Mouse (Mus musculus): ENCODE measurements around the gene Agap1.

Agap1 gene

GRCm38 (mm10) chr1:89550061-89550869 is 95.7 kb downstream of the Agap1 start:
- DNase-seq: no peak

- DNase-seq: no peak
Observed at GRCm38 (mm10) chr1:89552470-89552869, 97.9 kb downstream of the Agap1 start.

- DNase-seq: no peak
Observed at GRCm38 (mm10) chr1:89553791-89554190, 99.2 kb downstream of the Agap1 start.

GRCm38 (mm10) chr1:89554969-89555856 is 100.6 kb downstream of the Agap1 start:
- DNase-seq: no peak

- DNase-seq: peak; percentile 56
Observed at GRCm38 (mm10) chr1:89556006-89556405, 101.4 kb downstream of the Agap1 start.

GRCm38 (mm10) chr1:89557401-89557800 is 102.8 kb downstream of the Agap1 start:
- DNase-seq: no peak

GRCm38 (mm10) chr1:89558080-89558479 is 103.5 kb downstream of the Agap1 start:
- DNase-seq: peak; percentile 61

- DNase-seq: no peak
Observed at GRCm38 (mm10) chr1:89563399-89563798, 108.8 kb downstream of the Agap1 start.

GRCm38 (mm10) chr1:89566578-89567488 is 112.2 kb downstream of the Agap1 start:
- DNase-seq: no peak

GRCm38 (mm10) chr1:89568546-89569405 is 114.2 kb downstream of the Agap1 start:
- DNase-seq: no peak

- no peak for DNase-seq
Observed at GRCm38 (mm10) chr1:89570522-89571299, 116.1 kb downstream of the Agap1 start.

- no peak for DNase-seq
Observed at GRCm38 (mm10) chr1:89573486-89573885, 118.9 kb downstream of the Agap1 start.

- peak; percentile 74 for DNase-seq
Observed at GRCm38 (mm10) chr1:89574941-89575890, 120.6 kb downstream of the Agap1 start.

GRCm38 (mm10) chr1:89576174-89576890 is 121.7 kb downstream of the Agap1 start:
- no peak for DNase-seq

- peak; percentile 89 for DNase-seq
Observed at GRCm38 (mm10) chr1:89576985-89577384, 122.4 kb downstream of the Agap1 start.

- DNase-seq: peak; percentile 86
Observed at GRCm38 (mm10) chr1:89580031-89580998, 125.7 kb downstream of the Agap1 start.

GRCm38 (mm10) chr1:89580999-89581765 is 126.6 kb downstream of the Agap1 start:
- DNase-seq: peak; percentile 63

Data from cerebellum, adult 9-10 months (tissue).